Mouse (Mus musculus) megakaryocyte, embryonic 14.5 days (primary cell): ENCODE results near the gene Aldh3b3.

Experiments
- FLI1 ChIP-seq: IDR thresholded peaks from 2 replicates; pipeline ENCODE4 v1.6.1; 2012; ENCODE audit warnings: low read length, inconsistent platforms, mixed read lengths
- GATA1 ChIP-seq: IDR thresholded peaks from 3 replicates; pipeline ENCODE4 v1.6.1; 2012; ENCODE audit warnings: mixed read lengths, low read length, inconsistent platforms, borderline replicate concordance

GRCm38 (mm10) chr19:3990804-3991203 is 32.4 kb downstream of the Aldh3b3 start:
- no peak for TF ChIP-seq GATA1
- no peak for TF ChIP-seq FLI1
